Mouse (Mus musculus) cerebellum, adult 2 months (tissue): Measurements from ENCODE around the gene Kalrn. TPM values are rescaled to one million over a fixed set of nuclear protein-coding genes. Genes with fewer than 3 reads are reported as not detected.
"Not testable (repeated sequence)": the region's sequence is repeated elsewhere in the genome, so short reads cannot be mapped to it uniquely, and the experiment has no call there.

ENCODE experiments used
- DNase-seq, 2 experiments: peaks; one replicate each; pipeline ENCODE4 v3.0.0; 2021
- H3K27ac ChIP-seq: fragments of 200-500 bp; 2 replicates; pipeline ENCODE4 v1.5.1; 2012; ENCODE audit warnings: low read length, control low read depth, inconsistent platforms; ENCODE audit not compliant: insufficient read depth
- H3K27me3 ChIP-seq: fragments of 200-500 bp; 2 replicates; pipeline ENCODE4 v1.6.1; 2012; ENCODE audit warnings: inconsistent platforms, mild to moderate bottlenecking, low read length, moderate library complexity; ENCODE audit not compliant: control insufficient read depth, insufficient read depth
- H3K4me1 ChIP-seq: fragments of 200-500 bp; 2 replicates; pipeline ENCODE4 v1.6.1; 2011; ENCODE audit warnings: low read length; ENCODE audit not compliant: control insufficient read depth, insufficient read depth
- H3K4me3 ChIP-seq: fragments of 200-500 bp; replicated peaks from 2 replicates; pipeline ENCODE3; 2011; ENCODE audit warnings: mild to moderate bottlenecking, low read depth, low read length, control low read depth; ENCODE audit not compliant: insufficient read depth
- CTCF ChIP-seq: fragments of 200-500 bp; IDR thresholded peaks from 2 replicates; pipeline ENCODE4 v1.5.1; 2011; ENCODE audit warnings: low read depth, mild to moderate bottlenecking, control low read depth, low read length, moderate library complexity, borderline replicate concordance; ENCODE audit not compliant: insufficient read depth
- POLR2A ChIP-seq: fragments of 200-500 bp; IDR thresholded peaks from 2 replicates; pipeline ENCODE4 v1.6.1; 2011; ENCODE audit warnings: low read length, control low read depth, borderline replicate concordance; ENCODE audit not compliant: insufficient read depth
- WGBS: fragments of 180-500 bp; shearing (Covaris S2); methylation state at CpG from one replicate; pipeline ENCODE4 v1.1.7; 2018; 5-methylcytosine and 5-hydroxymethylcytosine counted together
- polyA plus RNA-seq: library from polyadenylated mRNA; depleted of rRNA; stranded (reverse); fragments of >200 nt; gene quantifications from 2 replicates; pipeline ENCODE4 v1.2.3, GENCODE M21; 2012

The Kalrn gene
- polyA plus RNA-seq, 1 experiment = 17.9 TPM

DNA sequence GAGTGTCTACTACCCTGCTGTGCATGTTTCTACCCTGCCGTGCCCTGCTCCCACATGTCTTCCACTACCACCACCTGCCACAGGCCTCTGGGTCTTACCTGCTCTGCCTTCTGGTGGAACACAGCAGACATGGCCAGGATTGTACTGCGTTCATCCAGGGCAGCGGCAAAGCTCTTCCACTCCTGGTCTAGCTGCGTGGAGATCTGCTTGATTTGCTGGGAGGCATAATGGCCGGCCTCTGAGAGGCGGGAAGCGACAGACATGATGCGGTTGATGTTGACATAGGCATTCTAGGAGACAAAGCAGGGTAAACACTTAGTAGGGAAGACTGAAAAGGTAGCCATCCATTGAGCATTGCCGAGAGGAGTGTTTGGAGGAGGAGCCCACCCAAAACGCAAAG is 259.3 kb downstream of the Kalrn start:
- 98% methylated on average over 10 of the region's 10 CpGs for WGBS

DNA sequence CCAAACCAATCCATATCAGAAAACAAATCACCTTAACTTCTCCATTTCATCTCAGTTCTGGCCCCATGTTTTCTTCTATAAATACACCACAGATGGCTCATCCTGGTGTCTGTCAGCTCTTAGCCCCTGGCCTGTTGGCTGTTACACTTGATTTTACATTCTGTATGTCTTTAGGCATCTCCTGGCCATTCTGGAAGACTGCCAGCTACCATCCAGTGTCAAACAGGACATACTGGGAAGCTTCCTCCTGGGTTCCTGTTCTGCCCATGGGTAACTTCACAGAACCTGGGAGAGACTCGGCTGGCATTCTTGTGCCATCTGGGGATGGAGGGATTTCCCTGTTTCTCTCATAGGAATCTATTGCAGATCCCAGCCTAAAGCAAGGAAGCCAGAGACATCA is 261.8 kb downstream of the Kalrn start:
- peak in 1 of 2 experiments; percentile 54 for DNase-seq
- Histone ChIP-seq H3K27ac (no peak overlapping the region), H3K4me3 (no peak overlapping the region), H3K27me3 (no peaks in the 10 kb centered on the region), H3K4me1 (peaks cover 3% of the 10 kb centered on the region; the same call in 1 of the 2 replicates)
- TF ChIP-seq POLR2A (no peak), CTCF (no peak)
- WGBS = 19% methylated on average over 1 of the region's 1 CpGs

More for the DNA sequence above, 259.3 kb downstream of the Kalrn start:
- no peak for TF ChIP-seq POLR2A
- TF ChIP-seq CTCF = no peak
- no peak overlapping the region for H3K27ac ChIP-seq
- H3K4me1 ChIP-seq = peaks cover 3% of the 10 kb centered on the region; the same call in 1 of the 2 replicates
- no peaks in the 10 kb centered on the region for H3K27me3 ChIP-seq
- no peak for DNase-seq
- H3K4me3 ChIP-seq = no peak overlapping the region

DNA sequence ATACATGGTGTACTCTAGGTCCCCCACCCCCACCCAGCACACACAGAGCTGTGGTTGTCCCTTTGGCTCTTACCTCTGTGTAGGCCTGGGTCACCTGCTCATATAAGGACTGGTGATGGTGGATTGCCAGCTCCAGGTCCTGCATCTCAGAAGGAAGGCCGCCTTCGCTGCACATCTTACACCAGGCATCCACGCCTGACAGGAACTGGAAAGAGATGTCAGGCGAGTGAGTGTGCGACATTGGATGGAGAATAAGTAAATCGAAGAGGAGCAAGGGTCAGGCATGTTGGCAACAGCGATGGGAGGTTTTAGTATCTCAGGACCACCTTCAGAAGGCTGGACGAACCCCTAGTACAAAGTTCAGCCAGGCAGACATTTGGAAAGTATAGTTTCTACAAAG is 263.0 kb downstream of the Kalrn start:
- H3K4me3 ChIP-seq = no peak overlapping the region
- 98% methylated on average over 8 of the region's 8 CpGs for WGBS
- no peaks in the 10 kb centered on the region for H3K27me3 ChIP-seq
- TF ChIP-seq POLR2A = no peak
- TF ChIP-seq CTCF = no peak
- H3K4me1 ChIP-seq = peaks cover 3% of the 10 kb centered on the region; the same call in 1 of the 2 replicates
- no peak overlapping the region for H3K27ac ChIP-seq
- no peak for DNase-seq

DNA sequence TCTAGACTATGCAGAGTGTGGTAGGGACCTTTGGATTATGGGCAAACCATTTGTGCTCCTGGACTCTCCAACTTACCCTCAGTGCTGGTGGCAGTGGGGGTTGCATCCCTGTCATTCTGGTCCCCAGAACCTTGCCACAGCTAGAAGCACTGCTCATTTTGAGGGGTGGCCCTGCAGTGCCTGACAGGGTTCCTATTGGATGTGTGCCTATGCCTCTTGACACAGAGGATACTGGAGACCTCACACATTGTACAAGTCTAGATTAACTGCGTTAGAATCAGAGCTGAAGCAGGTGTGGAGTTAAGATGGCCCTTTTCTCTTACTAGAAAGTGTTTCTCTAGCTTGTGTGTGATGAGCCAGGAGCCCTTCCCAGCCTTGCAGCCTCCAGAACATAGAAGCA is 265.0 kb downstream of the Kalrn start:
- TF ChIP-seq CTCF (no peak), POLR2A (no peak)
- 87% methylated on average over 1 of the region's 1 CpGs for whole genome bisulfite sequencing
- no peak overlapping the region for H3K27ac ChIP-seq

DNA sequence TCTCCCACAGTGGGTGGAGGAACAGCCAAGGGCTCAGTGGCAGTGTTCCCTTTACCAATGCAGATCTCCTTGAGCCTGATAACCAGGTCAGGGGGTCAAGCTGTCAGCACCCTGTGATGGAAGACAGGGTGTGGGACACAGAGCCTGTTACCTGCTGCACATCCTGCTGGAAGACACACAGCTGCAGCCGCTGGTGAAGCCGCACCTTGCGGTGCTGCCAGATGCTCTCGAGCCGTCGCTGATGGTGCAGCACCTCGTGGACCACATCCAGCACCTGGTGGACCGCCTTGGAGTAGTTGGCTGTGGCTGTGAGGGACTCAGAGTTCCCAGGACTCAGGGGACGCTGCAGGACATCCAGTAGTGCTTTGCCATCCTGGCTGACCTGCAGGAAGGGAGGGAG is 265.9 kb downstream of the Kalrn start:
- 86% methylated on average over 9 of the region's 9 CpGs for WGBS
- DNase-seq = no peak
- Histone ChIP-seq H3K27me3 (no peaks in the 10 kb centered on the region), H3K27ac (no peak overlapping the region), H3K4me1 (peaks cover 3% of the 10 kb centered on the region; the same call in 1 of the 2 replicates), H3K4me3 (no peak overlapping the region)
- no peak for TF ChIP-seq POLR2A
- no peak for TF ChIP-seq CTCF

More for the DNA sequence above, 265.0 kb downstream of the Kalrn start:
- H3K4me1 ChIP-seq = peaks cover 3% of the 10 kb centered on the region; the same call in 1 of the 2 replicates
- DNase-seq = no peak
- no peak overlapping the region for H3K4me3 ChIP-seq
- H3K27me3 ChIP-seq = no peaks in the 10 kb centered on the region

DNA sequence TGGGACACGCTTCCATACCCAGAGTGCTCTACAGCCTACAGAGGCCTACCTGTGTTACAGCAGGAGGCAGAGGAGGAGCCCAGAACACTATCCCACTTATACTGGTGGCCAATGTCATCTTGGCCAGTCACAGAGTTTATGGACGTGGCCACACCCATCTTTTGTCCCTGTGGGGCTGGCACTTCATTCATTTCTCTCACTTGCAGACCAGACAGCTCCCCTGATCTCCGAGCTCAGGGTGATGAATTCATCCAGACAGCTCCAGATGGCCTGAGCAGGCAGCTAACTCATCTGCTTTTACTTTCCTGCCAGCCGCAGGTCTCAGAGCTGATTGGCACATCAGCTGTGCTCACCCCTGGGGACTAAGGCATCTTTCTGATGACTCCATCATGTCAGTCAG is 267.7 kb downstream of the Kalrn start:
- no peaks in the 10 kb centered on the region for H3K4me1 ChIP-seq
- H3K27me3 ChIP-seq = no peaks in the 10 kb centered on the region
- no peak overlapping the region for H3K4me3 ChIP-seq
- no peak overlapping the region for H3K27ac ChIP-seq
- no peak for TF ChIP-seq POLR2A
- no peak for TF ChIP-seq CTCF
- DNase-seq = no peak
- 67% methylated on average over 4 of the region's 4 CpGs for WGBS

DNA sequence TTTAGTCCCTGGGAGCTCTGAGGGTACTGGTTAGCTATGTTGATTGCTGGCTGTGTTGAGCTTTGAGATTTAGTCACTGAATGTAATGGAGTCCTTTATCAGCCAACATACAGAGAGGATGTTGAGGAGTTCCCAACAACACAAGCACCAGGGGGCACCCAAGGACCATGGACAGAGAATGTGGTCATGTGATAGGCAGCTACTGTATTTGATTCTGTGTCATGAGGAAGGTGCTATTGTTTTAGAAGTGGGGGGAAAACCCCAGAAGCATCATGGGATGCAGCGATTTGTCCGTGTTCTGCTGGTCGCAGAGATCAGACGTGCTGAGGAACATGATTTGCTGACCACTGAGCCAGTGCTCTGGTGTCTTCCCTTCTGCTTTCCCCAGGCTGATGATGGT is 269.5 kb downstream of the Kalrn start:
- H3K27me3 ChIP-seq, H3K4me3 ChIP-seq, H3K27ac ChIP-seq, H3K4me1 ChIP-seq: not testable (repeated sequence)
- peak; percentile 62 for TF ChIP-seq CTCF
- DNase-seq = peak; percentile 34 to 51
- 63% methylated on average over 4 of the region's 4 CpGs for WGBS

DNA sequence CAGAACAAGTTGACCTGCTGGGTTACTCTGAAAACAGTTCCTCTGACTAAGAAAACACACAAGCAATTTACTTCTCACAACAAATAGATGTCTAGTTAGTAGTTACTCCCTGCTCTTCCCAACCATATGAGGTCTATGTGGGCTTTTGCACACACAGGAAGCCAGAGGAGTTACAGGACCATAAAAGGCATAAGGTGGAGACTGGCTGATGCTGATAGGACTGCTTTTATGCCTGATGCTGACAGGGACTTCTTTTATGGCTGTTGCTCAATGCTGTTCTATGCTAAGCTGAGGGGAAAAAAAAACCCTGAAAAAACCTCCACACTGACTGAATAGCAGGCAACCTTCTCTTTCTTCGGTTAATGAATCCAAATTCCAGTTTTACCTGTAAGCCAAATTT is 270.8 kb downstream of the Kalrn start:
- Histone ChIP-seq H3K27ac (no peak overlapping the region), H3K4me3 (no peak overlapping the region), H3K4me1 (no peaks in the 10 kb centered on the region), H3K27me3 (no peaks in the 10 kb centered on the region)
- WGBS = 100% methylated on average over 1 of the region's 1 CpGs
- no peak for TF ChIP-seq CTCF
- TF ChIP-seq POLR2A = no peak
- DNase-seq = no peak

DNA sequence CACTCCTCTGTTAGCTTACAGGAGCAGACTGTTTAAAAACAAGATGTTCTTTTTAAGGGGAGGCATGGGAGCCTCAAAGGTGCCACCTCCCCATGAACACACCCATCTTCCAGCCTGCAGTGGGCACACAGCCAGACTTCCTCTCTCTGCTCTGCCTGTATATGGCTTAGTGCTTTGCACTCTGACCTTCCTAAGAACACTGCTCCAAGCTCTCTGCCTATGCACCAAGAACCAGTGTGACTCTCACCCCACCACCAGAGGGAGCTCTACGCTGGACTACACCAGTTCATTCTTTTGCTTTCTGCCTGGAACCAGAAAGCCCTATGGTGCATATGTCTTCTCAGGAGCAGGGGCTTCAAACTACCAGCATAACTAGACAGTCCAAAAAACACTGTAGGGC is 271.3 kb downstream of the Kalrn start:
- no peak overlapping the region for H3K4me3 ChIP-seq
- WGBS = 89% methylated on average over 1 of the region's 1 CpGs
- H3K4me1 ChIP-seq = no peaks in the 10 kb centered on the region
- peak; percentile 8; the same call in 1 of the 2 replicates for TF ChIP-seq CTCF
- no peak for TF ChIP-seq POLR2A
- H3K27ac ChIP-seq = no peak overlapping the region
- DNase-seq = no peak
- no peaks in the 10 kb centered on the region for H3K27me3 ChIP-seq
